Mouse (Mus musculus): Measurements from ENCODE around the gene Snrpa1. TPM values are rescaled to one million over a fixed set of nuclear protein-coding genes. Genes with fewer than 3 reads are reported as not detected.
A peak's percentile ranks its signal among the peaks of the same experiment; 100 is the strongest.
"Not testable (repeated sequence)": the region's sequence is repeated elsewhere in the genome, so short reads cannot be mapped to it uniquely, and the experiment has no call there.

Snrpa1 gene
- total RNA-seq (2021), result 10 to 100 TPM; 40.1 to 42.7 TPM

DNA sequence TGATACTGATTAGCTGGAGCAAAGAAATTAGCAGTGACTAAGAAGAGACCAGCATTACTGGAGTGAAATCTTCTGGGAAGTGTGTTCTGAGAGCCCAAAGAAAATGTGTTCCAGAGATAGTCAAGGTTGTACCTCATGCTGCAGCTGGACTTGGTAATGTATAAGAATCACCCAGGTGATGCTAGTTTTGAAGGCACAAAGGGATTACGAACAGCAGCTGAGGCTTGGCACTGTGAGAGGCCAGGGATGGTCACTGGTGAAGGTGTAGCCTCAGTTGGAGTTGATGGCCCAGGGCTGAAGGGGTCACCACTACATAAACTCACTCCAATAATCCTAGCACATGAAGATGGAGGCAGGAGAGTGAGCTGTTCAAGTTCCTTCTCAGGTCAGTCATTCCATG is at the start of gene Snrpa1:
Gene Snrpa1 (plus strand): TSS at position 301 of the 400 bp plus-strand sequence.
- DNase-seq, result no peak

DNA sequence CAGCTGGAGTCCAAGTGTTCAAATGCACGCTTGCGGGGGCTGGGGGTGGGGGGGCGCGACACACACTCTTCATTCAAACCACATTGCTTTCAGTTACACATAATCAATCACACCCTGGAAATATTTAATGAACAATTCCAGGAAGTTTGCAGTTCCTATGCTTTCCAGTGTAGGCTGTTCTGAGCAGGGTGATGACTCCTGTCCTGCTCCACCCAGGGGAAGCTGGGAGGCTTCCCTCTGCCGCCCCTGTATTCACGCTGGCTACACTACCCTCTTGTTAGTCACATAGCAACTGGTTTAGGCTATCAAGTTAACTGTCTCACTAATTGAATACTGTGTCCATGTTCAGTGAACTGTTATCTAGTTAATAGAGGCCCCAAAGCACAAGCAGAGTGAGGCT is 48.3 kb upstream of the Snrpa1 start:
- DNase-seq, result no peak

DNA sequence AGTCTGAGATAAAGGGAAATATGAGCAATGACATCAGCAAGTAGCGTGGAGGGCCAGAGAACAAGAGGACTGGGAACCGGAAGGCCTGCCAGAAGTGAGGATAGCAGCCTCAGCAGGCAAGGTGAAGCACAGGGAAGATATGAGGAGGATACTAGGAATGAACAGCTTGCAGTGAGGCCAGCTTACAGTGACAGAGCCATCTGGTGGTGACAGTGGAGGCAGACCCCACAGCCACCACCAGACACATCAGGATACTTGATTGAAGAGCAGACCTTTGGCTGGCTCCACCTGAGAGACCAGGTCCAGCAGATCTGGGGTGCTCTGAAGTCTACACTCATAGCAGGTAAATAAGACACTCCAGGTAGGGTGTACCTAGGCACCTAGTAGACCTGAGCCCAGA is 31.1 kb upstream of the Snrpa1 start:
- peak; percentile 26 for DNase-seq

DNA sequence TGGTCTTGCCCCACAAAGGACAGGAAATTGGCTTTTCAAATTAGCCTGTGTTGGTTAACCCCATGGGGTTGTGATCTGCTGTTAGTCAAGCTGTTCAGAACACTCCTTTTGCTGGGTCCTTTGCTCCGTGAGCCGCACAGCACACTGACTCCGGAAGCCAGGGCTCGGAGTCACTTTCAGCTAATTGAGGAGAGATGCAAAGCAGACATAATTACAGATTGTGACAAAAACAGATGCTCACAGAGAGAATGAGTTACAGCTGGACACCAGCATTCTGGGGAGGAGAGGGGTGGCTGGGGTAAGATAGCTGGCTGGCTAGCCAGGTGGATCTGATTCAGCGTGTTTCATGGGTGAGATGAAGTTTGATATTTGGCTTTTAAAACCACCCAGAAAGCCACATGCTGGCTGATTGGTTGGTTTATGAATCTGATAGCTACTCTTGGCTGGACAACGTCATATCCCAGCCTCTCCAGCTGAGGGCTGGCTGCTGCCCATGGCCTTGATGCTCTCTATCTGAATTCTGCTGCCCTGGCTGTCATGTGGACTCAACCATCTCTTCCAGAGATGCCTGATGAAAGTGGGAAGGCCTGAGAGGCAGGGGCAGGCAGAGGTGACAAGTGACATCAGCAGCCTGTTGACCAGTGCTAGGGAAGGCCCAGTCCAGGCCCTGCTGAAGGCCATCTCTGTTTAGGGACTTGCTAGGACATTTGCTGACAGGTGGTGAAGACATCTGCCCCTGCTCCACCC is 29.9 kb upstream of the Snrpa1 start:
- DNase-seq, result no peak

DNA sequence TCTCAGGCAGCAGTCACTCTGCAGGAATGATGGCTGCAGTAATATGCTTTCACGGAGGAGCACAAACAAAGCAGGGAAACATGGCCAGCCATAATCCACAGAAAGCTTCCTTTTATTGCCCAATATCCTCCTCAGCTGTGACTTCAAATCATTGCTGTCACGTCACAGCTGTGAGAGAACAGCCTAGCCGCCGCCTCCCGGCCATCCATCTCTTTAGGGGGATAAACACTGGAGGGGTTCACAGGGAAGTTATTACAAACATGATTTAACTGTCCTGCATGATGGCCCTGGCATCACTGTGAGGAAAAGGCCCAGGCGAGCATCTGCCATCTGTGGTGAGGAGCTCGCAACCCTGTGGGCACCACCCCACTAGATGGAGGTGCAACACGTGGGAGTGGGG is 22.0 kb upstream of the Snrpa1 start:
- DNase-seq, result no peak

DNA sequence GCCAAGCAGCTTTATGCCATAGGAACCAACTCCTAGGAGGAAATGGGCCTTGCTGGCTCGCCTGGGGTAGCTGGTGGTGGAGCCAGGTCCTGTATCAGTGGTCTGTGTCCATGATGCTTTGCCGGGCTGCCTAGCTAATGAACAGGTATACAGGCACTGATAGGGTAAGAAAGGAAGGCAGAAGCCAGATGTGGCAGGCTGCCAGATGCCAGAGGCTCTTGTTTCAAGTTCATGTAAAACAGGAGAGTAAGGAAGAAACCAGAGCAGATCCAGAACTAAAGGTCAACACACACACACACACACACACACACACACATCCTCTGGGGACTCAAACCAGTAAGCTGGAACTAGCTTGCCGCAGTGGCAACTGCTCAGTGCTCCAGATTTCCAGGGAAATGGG is 20.5 kb upstream of the Snrpa1 start:
- no peak for DNase-seq

DNA sequence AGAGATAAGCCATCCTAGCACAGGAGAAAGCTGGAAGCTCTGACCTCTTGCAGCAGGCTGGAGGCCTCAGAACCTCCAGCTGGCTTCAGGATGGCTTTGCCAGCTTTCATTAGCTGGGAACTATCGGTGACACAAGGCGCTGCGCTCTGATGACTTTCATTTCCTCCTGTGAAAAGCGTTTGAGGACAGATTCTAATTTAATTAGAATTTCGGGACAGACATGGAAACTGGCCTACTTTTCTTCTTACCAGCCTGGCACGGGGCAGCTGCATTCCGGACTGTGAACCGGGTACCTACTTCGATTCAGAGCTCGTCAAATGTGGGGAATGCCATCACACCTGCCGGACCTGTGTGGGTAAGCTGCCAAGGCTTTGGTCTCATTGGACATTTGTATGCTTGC is 20.1 kb upstream of the Snrpa1 start:
- DNase-seq, result no peak

DNA sequence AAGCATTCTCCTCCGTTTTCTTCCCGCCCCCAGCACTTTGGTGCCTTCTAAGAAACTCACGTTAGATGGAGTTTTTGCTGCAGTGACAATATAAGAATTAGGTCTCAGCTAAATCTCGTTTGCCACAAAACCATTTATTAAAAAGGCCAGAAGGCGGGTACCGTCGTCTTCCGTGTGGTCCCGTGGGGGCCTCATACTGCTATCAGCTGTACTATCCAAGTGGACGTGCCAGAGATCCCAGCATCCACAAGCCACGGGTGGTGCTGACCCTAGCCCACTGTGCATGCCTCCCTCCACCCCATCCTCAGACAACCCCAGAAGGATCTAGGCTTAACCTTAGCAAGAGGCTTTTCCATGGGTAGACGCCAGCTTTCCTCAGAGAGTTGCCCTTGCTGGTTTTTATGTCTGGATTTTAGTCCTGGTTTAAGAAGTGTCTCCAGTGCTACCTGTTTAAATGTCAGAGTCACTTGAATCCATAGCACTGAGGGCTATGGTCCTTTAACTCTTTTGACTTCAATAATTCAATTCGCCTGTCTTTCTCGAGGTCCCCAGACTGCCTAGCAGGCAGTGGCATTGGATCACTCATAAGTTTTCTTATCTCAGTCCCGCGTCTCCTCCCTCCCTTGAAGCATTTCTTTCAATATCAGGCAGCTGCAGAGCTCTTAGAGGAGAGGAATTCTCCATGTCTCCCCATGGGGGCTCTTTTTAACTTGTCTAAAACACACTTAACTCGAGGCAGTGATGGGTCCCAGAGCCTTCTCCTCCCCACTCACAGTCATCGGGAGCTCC is 18.6 kb upstream of the Snrpa1 start:
- DNase-seq, result no peak

DNA sequence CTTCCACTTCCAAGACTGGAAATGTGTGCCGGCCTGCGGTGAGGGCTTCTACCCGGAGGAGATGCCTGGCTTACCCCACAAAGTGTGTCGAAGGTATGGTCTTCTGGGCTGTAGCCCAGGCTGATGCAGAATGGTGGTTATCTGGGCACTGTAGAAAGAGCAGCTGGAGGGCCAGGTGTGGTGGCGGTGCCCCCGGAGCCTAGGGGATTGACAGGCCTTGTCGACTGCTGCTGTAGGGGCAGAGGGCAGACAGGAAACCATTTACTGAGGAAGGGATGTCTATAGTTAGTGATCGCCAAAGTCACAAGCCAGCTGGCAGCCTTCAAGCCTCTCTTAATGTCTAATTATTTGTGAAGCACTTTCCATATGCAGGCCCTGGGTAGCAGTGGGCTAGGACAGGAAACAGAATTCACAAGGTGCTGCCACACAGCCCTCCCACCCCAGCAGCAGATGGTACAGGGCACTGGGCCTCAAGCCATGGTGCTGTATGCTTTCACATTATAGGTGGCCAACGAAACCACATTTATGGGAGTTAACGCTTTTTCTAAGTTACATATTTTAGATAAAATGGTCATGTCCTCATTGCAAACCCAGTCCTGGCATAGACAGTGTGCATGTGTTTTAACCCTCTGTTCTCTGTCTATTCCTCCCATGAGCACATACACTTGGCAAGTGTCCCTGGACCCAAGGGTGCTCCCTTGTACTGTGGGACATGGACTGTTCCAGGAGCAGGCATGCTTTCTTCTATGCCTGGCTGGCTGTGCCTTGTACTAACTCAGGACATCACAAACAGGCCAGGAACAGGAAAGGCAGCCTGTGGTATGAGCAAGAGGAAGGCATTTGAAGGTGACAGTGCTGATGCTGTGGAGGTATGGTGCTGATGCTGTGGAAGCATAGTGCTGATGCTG is 15.0 kb upstream of the Snrpa1 start, which contains the start of gene Gm45213:
Gene Gm45213 (plus strand): TSS at position 51 of the 908 bp plus-strand sequence.
- no peak for DNase-seq

DNA sequence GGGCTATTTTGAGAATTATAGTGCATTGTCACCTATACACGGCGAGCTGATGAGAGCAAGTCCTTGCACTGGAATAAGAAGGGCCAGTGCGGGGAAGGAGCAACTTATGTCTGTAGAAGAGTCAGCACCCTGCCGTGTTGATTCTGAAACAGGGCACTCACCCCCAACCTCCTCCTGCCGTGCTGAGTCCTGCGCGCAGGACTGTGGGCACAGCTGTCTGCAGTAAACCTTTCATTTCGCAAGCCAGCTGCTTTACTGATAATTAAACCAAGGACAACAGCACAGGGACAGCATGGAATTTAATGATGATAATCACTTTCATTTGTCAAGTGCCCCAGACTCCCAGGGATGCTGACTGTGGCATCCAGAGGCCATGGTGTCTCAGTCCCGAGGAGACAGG is 14.2 kb upstream of the Snrpa1 start:
- DNase-seq, result no peak

DNA sequence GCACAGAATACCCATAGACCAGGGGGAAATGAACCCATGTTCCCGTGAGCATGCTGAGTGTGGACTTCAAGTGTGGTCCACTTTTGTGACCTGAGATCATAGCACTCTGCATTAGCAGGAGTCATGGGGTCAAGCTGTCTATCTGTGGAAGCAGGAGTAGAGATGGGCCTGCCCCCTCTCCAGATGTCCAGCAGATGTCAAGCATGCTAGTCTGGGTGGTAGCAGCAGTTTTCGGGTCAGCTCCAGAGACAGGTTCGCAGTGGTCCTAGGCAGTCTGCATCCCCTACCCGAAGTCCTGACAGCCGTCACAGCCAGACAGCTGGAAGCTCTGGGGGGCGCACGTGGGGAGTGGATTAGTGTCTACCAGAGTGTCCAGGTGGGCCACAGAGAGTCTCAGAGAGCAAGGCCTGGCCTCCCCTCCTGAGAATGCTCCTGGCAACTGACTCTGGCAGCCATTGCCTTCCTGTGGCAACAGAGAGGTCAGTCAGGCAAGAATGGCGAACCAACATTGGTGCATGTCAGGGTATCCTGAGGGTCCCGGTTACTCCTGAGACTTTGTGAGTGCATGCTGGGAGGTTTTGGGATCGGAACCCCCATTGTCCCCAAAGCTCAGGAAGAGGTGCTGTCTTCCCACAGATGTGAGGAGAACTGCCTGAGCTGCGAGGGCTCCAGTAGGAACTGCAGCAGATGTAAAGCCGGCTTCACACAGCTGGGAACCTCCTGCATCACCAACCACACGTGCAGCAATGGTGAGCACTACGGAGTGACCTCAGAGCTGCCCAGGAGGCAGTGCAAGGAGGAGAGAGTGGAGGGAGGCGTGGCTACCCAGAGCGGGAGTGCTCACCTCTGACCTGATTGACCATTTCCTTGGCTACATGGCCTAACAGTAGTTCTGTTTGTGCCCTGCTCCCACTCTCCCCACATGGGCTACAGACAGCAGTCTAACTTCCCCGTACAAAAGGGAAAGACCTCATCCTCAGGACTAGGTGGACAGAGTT is 11.6 kb upstream of the Snrpa1 start:
- DNase-seq, result no peak

DNA sequence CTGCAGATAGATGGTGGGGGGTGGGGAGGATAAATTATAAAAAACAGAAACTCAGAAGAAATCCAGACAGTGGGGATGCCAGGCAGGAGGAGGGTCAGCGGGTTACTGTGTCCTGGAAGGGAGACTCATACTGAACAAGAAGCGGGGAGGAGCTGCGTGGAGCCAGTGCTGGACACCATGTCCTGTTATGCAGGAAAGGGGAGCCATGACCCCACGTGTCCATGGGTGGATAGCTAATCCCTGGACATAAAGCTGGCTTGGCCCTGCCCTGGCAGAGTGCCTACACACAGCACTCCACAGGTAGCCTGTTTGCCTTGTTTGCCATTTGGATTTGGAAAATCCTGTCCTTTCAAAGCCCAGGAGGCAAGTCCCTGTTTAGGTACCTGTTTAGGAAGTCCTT is 10.8 kb upstream of the Snrpa1 start:
- DNase-seq, result no peak

DNA sequence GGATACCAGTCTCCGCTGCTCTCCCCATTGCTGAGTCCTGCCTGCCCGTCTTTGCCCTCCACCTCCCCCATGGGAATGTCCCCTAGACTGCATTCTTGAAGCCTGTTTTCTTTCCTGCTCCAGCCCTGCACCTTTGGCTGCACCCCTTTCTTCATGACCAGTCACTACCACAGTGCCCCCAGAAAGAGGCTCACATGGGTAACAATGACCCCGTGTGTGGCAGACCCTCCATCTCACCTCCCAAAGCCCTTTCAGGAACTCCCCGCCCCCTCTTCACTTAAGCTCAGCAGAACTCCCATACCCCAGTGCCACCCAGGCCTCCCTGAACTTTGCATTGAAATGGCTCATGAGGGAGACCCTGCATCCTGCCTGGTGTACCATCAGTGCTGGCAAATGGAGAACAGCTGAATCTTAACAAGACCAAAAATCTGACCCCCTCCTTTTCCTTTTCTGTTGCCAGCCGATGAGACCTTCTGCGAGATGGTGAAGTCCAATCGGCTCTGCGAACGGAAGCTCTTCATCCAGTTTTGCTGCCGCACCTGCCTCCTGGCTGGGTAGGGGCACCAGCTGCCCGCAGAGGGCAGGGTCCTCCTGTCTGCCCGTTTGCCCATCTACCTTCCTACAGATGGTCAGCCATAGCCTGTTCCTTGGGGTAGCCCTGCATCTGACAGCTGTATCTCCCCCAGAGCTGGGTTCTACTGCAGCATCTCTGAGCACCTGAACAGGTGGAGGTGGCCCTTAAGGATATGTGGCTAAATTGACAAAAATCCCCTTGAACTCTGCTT is 10.2 kb upstream of the Snrpa1 start:
- no peak for DNase-seq

DNA sequence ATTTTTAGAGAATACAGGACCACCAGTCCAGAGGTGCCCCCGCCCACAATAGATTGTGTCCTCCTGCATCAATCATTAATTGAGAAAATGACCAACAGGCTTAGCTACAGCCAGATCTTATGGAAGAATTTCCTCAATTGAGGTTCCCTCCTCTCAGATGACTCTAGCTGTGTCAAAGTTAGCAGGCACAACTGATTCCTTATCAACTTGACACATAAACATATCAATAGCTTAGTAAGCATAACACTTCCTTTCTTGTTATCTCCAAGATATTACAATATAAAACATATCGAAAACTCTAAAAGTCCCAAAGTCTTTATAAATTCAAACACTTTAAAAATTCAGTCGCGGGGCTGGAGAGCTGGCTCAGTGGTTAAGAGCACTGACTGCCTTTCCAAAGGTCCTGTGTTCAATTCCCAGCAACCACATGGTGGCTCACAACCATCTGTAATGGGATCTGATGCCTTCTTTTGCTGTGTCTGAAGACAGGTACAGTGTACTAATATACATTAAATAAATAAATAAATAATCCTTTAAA is 4.8 kb upstream of the Snrpa1 start:
- no peak for DNase-seq

DNA sequence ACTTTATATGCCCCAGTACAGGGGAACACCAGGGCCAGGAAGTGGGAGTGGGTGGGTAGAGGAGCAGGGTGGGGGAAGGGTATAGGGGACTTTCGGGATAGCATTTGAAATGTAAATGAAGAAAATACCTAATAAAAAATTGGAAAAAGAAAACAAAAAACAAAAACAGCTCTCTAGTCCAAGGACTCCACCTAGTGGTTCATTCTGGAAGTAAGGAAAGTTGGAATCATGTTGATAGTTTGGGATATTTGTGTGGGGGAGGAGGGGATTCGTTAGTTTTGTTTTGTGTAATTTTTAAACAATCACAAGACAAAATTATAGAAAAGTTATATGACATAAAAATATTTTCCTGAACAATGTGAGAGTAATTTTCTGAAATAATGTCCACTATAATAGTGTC is 3.4 kb upstream of the Snrpa1 start:
- DNase-seq, result not testable (repeated sequence)

DNA sequence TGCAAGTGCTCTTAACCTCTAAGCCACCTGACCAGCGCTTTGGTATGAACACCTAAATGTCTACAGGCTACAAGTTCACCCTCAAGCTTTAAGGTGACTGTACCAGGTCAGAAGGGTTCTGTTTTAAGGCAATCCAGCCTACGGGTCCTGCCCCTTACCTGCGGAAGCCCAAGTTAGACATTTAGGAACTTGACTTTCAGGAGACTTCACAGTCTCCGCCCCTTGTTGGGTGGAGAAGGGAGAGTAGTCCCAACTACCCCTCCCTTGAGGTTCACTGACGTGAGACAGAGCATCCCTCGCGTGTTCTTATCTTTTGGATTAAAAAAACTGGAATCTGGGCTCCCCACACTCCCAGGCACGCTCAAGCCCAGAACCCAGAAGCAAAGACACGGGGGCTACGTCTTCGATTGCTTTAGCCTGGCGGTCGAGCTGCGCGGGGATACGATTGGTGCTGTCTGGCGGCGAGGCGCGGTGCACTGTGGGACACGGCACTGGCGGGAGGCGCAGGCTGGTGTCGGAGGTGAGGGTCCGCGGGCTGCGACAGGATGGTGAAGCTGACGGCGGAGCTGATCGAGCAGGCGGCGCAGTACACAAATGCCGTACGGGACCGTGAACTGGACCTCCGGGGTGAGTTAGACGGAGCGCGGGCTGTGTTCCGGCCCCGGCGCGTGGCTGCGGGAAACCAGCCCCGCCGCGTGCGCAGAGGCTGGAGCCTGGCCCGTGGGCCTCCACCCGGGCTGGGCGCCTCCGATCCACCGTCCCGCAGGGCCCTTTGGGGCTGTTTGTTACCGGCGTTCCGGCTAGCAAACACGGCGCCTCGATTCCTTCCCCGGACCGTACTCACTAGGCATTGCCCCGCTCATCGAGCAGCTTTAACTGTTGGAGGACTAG is 1.5 kb downstream of the Snrpa1 start:
- DNase-seq, result peak; percentile 91

DNA sequence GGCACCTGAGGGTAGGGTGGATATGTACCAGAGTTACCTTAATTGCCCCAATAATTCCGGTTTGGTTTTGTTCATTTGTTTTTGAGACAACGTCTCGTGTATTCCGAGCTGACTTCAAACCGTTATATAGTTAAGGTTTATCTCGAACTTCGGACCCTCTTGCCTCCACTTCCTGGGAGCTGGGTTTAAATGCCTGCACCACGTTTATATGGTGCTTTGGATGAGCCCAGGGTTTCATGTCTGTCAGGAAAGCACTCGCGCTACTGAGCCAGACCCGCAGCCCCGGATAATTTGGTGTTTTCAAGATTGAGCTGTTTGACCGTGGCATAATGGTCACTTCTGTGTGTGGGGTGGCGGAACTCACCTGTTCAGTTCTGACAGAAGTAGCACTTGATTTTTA is 2.3 kb downstream of the Snrpa1 start:
- no peak for DNase-seq

DNA sequence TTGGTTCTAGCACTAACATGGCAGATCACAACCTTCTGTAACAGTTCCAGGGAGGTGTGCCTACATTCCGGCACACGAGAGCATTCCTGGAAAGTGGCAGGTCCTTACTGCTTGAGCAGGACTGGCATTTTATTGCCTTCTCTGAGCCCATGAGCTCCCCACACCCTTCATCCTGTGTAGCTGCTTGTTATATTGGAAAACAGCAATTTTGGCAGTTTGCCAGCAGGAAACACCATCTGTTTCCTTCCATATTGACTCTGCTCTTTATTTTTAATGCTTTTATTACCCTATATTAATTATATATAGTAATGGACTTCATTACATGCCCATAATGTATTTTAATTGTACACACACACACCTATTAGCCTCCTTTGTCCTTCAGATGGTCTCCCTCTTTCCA is 17.6 kb downstream of the Snrpa1 start:
- no peak for DNase-seq
